Comparison of ENCODE assay signal across 22 mouse cellular contexts in genomic region chr5:122411892-122412291, GRCm38 (mm10).
"Had no signal": no experiment of that assay in that cellular context is flagged by ENCODE, and none has a peak within 500 bp of the region (broad histone marks: within the 10 kb centered on the region; RNA-seq: fewer than 3 reads in every experiment).

No protein-coding gene starts in this region.

- H3K27me3 ChIP-seq: lung, embryonic 15.5 days; midbrain, embryonic 12.5 days; neural tube, embryonic 13.5 days; neural tube, embryonic 15.5 days; stomach, embryonic 15.5 days had no signal

- H3K9me3 ChIP-seq: lung, embryonic 15.5 days; midbrain, embryonic 12.5 days; neural tube, embryonic 13.5 days; neural tube, embryonic 15.5 days; stomach, embryonic 15.5 days had no signal

- H3K4me1 ChIP-seq: midbrain, embryonic 10.5 days; midbrain, embryonic 12.5 days; neural tube, embryonic 13.5 days; neural tube, embryonic 15.5 days had no signal

- H3K4me2 ChIP-seq: lung, embryonic 15.5 days; midbrain, embryonic 12.5 days; neural tube, embryonic 13.5 days; neural tube, embryonic 15.5 days; stomach, embryonic 15.5 days had no signal

- H3K4me3 ChIP-seq: lung, embryonic 15.5 days; midbrain, embryonic 10.5 days; midbrain, embryonic 12.5 days; myocyte; neural tube, embryonic 13.5 days; neural tube, embryonic 15.5 days; stomach, embryonic 15.5 days had no signal

- ATAC-seq: midbrain, embryonic 16.5 days had no signal

- DNase-seq: lung, adult 2 months; lung, postnatal 14 days; lung, postnatal 4 days; midbrain, embryonic 14.5 days; retina, postnatal 1 day; right cerebral cortex, adult 18-20 months; right cerebral cortex, postnatal 25 days; right cerebral cortex, postnatal 4 days; spleen, adult 18-20 months; thymus, adult 2 months; thymus, postnatal 25 days; thymus, postnatal 4 days had no signal

- H3K27ac ChIP-seq: liver, embryonic 14.5 days; lung, embryonic 15.5 days; midbrain, embryonic 10.5 days; midbrain, embryonic 12.5 days; neural tube, embryonic 13.5 days; neural tube, embryonic 15.5 days; stomach, postnatal 0 days had no signal

- H3K9ac ChIP-seq: liver, embryonic 14.5 days; lung, embryonic 15.5 days; midbrain, embryonic 12.5 days; neural tube, embryonic 13.5 days; neural tube, embryonic 15.5 days; stomach, embryonic 15.5 days had no signal
